ENCODE assay signal across 16 mouse cellular contexts in the genomic region with DNA sequence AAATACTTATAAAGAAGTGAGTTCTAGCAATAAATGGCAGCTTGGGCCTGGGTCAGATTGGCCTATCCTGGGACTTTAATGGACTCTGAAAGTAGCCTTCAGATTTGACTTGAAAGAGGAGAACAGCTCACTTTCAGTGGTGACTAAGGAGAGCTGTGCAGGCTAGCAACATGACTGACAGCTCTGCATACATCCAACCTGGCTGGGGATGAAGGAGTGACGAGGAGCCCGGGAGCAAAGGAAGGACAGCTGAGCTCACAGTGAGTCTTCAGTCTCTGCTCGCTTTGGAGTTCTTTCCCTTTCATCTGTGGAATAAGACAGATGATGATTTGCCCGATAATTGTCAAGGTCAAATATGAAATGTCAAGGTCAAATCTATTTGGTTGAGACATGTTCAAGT.
"Had no signal": no experiment of that assay in that cellular context is flagged by ENCODE, and none has a peak within 500 bp of the region (broad histone marks: within the 10 kb centered on the region; RNA-seq: fewer than 3 reads in every experiment).

No protein-coding gene starts in this region.

- H3K36me3 ChIP-seq: lung, embryonic 15.5 days; midbrain, embryonic 13.5 days; midbrain, embryonic 15.5 days; neural tube, embryonic 12.5 days; stomach, embryonic 15.5 days had no signal

- H3K4me2 ChIP-seq: lung, embryonic 15.5 days; midbrain, embryonic 11.5 days; midbrain, embryonic 13.5 days; midbrain, embryonic 15.5 days; neural tube, embryonic 12.5 days; stomach, embryonic 15.5 days had no signal

- H3K4me3 ChIP-seq: lung, embryonic 15.5 days; megakaryocyte, embryonic 14.5 days; midbrain, embryonic 13.5 days; midbrain, embryonic 15.5 days; neural tube, embryonic 12.5 days; stomach, embryonic 15.5 days had no signal

- H3K27me3 ChIP-seq: megakaryocyte, embryonic 14.5 days; midbrain, embryonic 13.5 days; midbrain, embryonic 15.5 days; neural tube, embryonic 12.5 days; stomach, embryonic 15.5 days had no signal

- ATAC-seq: lung, postnatal 0 days; midbrain, embryonic 13.5 days; midbrain, embryonic 15.5 days had no signal

- H3K4me1 ChIP-seq: lung, embryonic 15.5 days; megakaryocyte, embryonic 14.5 days; midbrain, embryonic 13.5 days; midbrain, embryonic 15.5 days; neural tube, embryonic 12.5 days had no signal

- H3K9me3 ChIP-seq: lung, embryonic 15.5 days; midbrain, embryonic 13.5 days; midbrain, embryonic 15.5 days; neural tube, embryonic 12.5 days; stomach, embryonic 15.5 days had no signal

- DNase-seq: lung, postnatal 14 days; lung, postnatal 36 days; right cerebral cortex, postnatal 14 days; thymus, adult 2 months; thymus, postnatal 25 days; thymus, postnatal 4 days had no signal

- H3K27ac ChIP-seq: lung, embryonic 15.5 days; macrophage; midbrain, embryonic 13.5 days; midbrain, embryonic 15.5 days; neural tube, embryonic 12.5 days; stomach, embryonic 15.5 days; stomach, postnatal 0 days had no signal

- H3K9ac ChIP-seq: lung, embryonic 15.5 days; midbrain, embryonic 13.5 days; midbrain, embryonic 15.5 days; neural tube, embryonic 12.5 days; stomach, embryonic 15.5 days had no signal
